Mouse (Mus musculus) limb, embryonic 13.5 days (tissue): ENCODE data around the gene Prcd. TPM values are rescaled to one million over a fixed set of nuclear protein-coding genes. Genes with fewer than 3 reads are reported as not detected.
A peak's percentile ranks its signal among the peaks of the same experiment; 100 is the strongest.
"Not testable (repeated sequence)": the region's sequence is repeated elsewhere in the genome, so short reads cannot be mapped to it uniquely, and the experiment has no call there.

Source experiments
- ATAC-seq: fragments of 200-750 bp; cut with Nextera tagmentation; 2 replicates; pipeline ENCODE4 v1.8.0; 2017; ENCODE audit warnings: low read depth, moderate number of reproducible peaks, moderate TSS enrichment; ENCODE audit not compliant: low FRiP score
- H3K27ac ChIP-seq: fragments of 300-500 bp; sonication (generic); 2 replicates; pipeline ENCODE4 v1.5.1; 2015; ENCODE audit warnings: inconsistent platforms, mild to moderate bottlenecking, moderate library complexity
- H3K27me3 ChIP-seq: fragments of 300-500 bp; sonication (generic); 2 replicates; pipeline ENCODE4 v1.6.1; 2015; ENCODE audit warnings: mild to moderate bottlenecking, inconsistent platforms
- H3K36me3 ChIP-seq: fragments of 300-500 bp; sonication (generic); 2 replicates; pipeline ENCODE4 v1.6.1; 2015; ENCODE audit warnings: inconsistent platforms, mild to moderate bottlenecking, moderate library complexity
- H3K4me1 ChIP-seq: fragments of 300-500 bp; sonication (generic); 2 replicates; pipeline ENCODE4 v1.6.1; 2015; ENCODE audit warnings: inconsistent platforms
- H3K4me2 ChIP-seq: fragments of 300-500 bp; sonication (generic); replicated peaks from 2 replicates; pipeline ENCODE4 v1.6.1; 2015; ENCODE audit warnings: inconsistent platforms, mild to moderate bottlenecking, moderate library complexity
- H3K4me3 ChIP-seq: fragments of 300-500 bp; sonication (generic); 2 replicates; pipeline ENCODE4 v1.5.1; 2015; ENCODE audit warnings: moderate library complexity, mild to moderate bottlenecking, inconsistent platforms
- H3K9ac ChIP-seq: fragments of 300-500 bp; sonication (generic); 2 replicates; pipeline ENCODE4 v1.6.1; 2015; ENCODE audit warnings: mild to moderate bottlenecking, inconsistent platforms
- H3K9me3 ChIP-seq: fragments of 300-500 bp; sonication (generic); 2 replicates; pipeline ENCODE4 v1.6.1; 2016; ENCODE audit warnings: inconsistent platforms
- WGBS: fragments of 180-500 bp; shearing (Covaris S2); methylation state at CpG from one replicate; pipeline ENCODE4 v1.1.7; 2015; 5-methylcytosine and 5-hydroxymethylcytosine counted together
- polyA plus RNA-seq: library from polyadenylated mRNA; unstranded; fragments of >200 nt; fragmentation: Nextera tagmentation; extraction: Ambion mirVana; gene quantifications from 2 replicates; pipeline ENCODE4 v1.2.1, GENCODE M21; 2015

The Prcd gene
- polyA plus RNA-seq, 1 experiment from 2014 or later, result 0.83 TPM

- H3K9ac ChIP-seq, result no peak overlapping the region
- ATAC-seq, result no peak
- 0 out of 2 replicates have a peak overlapping the region, but pooled peaks have one; percentile 78 for H3K27ac ChIP-seq
- peaks cover 42% of the 10 kb centered on the region for H3K27me3 ChIP-seq
- H3K36me3 ChIP-seq, result no peaks in the 10 kb centered on the region
- H3K9me3 ChIP-seq, result no peaks in the 10 kb centered on the region
- H3K4me1 ChIP-seq, result peaks cover 50% of the 10 kb centered on the region
- 72% methylated on average over 16 of the region's 16 CpGs for WGBS
- H3K4me3 ChIP-seq, result no peak overlapping the region
- peak overlapping the region; percentile 63; the same call in 1 of the 2 replicates for H3K4me2 ChIP-seq
These were observed 3.2 kb downstream of the Prcd start for GRCm38 (mm10) chr11:116656348-116657191.

DNA sequence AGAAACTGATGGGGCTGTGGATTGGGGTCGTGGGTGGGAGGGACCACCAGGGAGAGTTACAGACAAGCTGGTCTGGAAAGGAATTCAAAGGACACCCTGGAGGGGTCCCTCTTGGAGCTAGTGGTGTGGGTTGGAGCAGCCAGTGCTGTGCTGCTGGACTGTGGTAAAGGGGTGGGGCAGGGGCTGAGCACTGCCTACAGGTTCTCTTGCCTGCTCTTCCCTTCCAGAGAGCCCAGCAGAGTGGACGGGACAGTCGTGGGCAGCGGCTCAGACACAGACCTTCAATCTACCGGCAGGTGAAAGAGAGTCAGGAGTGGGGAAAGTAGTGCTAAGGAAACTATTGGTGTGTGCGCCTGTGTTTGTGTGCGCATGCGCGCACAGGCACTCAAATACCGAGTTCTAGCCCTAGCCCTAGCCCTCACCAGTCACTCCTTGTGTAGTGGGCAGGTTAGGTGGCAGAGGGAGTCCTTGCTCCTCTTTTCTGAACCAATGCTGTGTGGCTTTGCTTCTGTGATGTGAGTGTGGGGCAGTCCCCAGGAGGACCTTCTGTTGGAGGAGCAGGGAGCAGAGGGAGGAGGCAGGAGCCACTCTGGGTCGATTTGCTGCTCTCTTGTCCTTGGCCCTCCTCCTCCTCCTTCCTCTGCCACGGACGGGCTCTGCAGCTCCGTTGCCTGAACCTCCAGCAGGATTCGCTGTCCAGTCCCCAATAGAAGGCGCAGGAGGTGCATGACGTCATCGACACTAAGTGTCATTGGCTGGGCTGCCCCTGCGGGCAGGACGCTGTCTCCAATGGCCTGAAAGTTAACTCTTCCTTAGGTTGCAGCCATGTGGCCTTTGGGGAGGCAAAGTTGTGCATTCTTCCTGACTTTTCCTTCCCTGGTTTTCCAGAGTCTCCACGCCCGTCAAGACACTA lies 4.2 kb downstream of the Prcd start:
- Histone ChIP-seq H3K9ac (peak overlapping the region; percentile 61; the same call in 1 of the 2 replicates), H3K4me1 (peaks cover 53% of the 10 kb centered on the region), H3K4me3 (peak overlapping the region; percentile 40)

DNA sequence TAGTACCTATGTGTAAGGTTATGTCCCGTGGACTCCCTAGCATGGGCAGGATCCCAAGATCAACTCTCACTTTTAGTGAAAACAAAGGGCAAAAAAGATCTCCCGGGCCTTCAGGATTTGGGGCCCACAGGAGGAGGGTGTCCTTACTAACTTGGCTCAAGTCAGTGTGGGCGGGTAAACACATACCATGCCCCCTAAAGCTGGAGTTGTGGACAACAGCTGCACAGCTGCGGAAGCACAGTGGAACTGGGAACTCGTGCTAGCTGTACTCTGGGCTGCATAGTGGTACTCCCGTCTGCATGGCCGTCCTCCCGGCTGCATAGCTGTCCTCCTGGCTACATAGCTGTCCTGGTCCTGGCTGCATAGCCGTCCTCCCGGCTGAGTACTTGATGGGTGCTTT lies 4.9 kb downstream of the Prcd start:
- peak overlapping the region; percentile 63 for H3K4me2 ChIP-seq
- peak; percentile 42; the same call in 1 of the 2 replicates for ATAC-seq
- H3K9me3 ChIP-seq, result no peaks in the 10 kb centered on the region
- H3K4me1 ChIP-seq, result peaks cover 50% of the 10 kb centered on the region
- no peaks in the 10 kb centered on the region for H3K36me3 ChIP-seq
- 62% methylated on average over 10 of the region's 10 CpGs for WGBS
- 0 out of 2 replicates have a peak overlapping the region, but pooled peaks have one; percentile 2 for H3K9ac ChIP-seq
- H3K27ac ChIP-seq, result peak overlapping the region; percentile 75
- 0 out of 2 replicates have a peak overlapping the region, but pooled peaks have one; percentile 1 for H3K4me3 ChIP-seq
- H3K27me3 ChIP-seq, result peaks cover 42% of the 10 kb centered on the region

More for the DNA sequence above, 4.2 kb downstream of the Prcd start:
- Histone ChIP-seq H3K4me2 (peak overlapping the region; percentile 63), H3K36me3 (no peaks in the 10 kb centered on the region), H3K27ac (peak overlapping the region; percentile 78), H3K9me3 (no peaks in the 10 kb centered on the region), H3K27me3 (peaks cover 42% of the 10 kb centered on the region)
- 14% methylated on average over 22 of the region's 22 CpGs for whole genome bisulfite sequencing
- peak; percentile 82 for ATAC-seq

DNA sequence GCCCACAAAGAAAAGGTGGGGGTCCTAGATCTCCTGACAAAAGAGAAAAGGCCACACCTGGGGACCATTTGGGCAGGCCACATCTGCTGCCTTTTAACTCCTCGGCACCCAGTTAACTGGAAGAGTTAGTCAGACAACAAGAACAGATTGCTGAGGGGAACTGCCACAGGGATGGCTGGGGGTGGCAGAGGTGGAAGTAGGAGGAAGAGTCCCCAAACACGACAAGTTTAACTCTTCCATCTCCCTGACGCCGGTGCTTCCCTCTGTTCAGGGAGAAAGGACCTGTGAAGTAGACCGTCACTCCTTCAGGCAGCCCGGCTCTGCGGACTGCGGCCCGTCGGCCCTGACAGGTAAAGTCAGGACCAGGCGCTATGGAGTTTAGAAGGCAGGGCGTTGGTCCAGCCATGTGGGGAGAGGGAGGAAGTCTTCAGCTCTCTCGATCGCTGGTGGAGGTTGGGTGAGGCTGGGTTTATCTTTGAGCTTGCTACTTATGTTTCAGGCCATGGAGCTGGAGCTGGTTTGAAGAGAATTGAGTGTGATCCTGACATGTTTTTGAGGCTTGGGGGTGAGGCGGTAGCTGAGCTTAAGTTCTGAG lies 5.8 kb downstream of the Prcd start:
- peaks cover 37% of the 10 kb centered on the region for H3K27me3 ChIP-seq
- WGBS, result 73% methylated on average over 15 of the region's 15 CpGs
- H3K9ac ChIP-seq, result peak overlapping the region; percentile 25; the same call in 1 of the 2 replicates
- no peak for ATAC-seq
- H3K4me1 ChIP-seq, result peaks cover 47% of the 10 kb centered on the region
- no peak overlapping the region for H3K4me3 ChIP-seq
- H3K9me3 ChIP-seq, result no peaks in the 10 kb centered on the region
- no peak overlapping the region for H3K27ac ChIP-seq
- no peaks in the 10 kb centered on the region for H3K36me3 ChIP-seq
- H3K4me2 ChIP-seq, result no peak overlapping the region

DNA sequence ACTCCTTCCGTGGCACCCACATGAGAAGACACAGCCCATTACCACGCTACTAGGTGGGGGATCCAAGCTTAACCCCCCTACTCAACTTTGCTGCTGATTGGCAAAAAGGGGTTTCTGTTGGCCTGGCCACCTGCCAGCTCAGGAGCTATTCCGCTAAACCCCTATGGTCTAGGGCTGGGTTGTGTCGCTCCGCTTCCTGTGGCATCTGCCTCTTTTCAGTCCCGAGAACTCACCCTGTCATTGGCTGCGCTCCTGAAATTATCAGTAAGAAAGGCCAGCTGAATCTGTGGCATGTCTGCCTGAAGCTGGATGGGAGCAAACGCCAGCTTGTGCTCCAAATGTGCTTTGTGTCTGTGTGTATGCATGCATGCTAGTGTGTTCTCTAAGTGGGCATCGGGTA lies 6.8 kb downstream of the Prcd start:
- Histone ChIP-seq H3K9ac (no peak overlapping the region), H3K4me1 (peaks cover 43% of the 10 kb centered on the region), H3K36me3 (no peaks in the 10 kb centered on the region), H3K4me2 (no peak overlapping the region), H3K27me3 (peaks cover 27% of the 10 kb centered on the region), H3K4me3 (no peak overlapping the region), H3K27ac (no peak overlapping the region), H3K9me3 (no peaks in the 10 kb centered on the region)
- WGBS, result 74% methylated on average over 9 of the region's 9 CpGs
- ATAC-seq, result no peak

GRCm38 (mm10) chr11:116661291-116661947 lies 8.1 kb downstream of the Prcd start:
- Histone ChIP-seq H3K27ac (no peak overlapping the region), H3K4me1 (peaks cover 49% of the 10 kb centered on the region), H3K9ac (0 out of 2 replicates have a peak overlapping the region, but pooled peaks have one; percentile 13), H3K4me2 (no peak overlapping the region), H3K36me3 (no peaks in the 10 kb centered on the region), H3K27me3 (peaks cover 24% of the 10 kb centered on the region), H3K9me3 (no peaks in the 10 kb centered on the region), H3K4me3 (no peak overlapping the region)
- no peak for ATAC-seq
- WGBS, result 29% methylated on average over 13 of the region's 13 CpGs

DNA sequence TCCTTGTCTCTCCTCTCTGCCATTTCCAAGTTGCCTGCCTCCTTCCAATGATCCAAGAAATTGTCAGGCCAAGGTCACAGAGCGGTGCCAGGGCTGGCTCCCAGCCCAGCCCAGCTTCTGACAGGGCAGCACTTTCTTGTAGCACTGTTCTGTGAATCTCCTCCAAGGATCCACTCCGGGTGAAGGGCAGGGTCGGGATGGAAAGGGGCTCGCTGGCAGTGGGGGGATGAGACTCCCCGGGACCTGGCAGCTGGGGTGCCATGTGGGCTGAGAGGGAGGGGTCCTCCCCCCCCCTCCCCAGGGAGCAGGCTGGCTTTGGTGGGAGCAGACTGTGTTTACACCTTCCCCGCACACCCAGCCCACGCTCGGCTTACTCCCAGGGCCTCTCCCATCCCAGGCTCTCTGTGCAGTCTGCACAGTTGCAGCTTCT lies 8.6 kb downstream of the Prcd start:
- Histone ChIP-seq H3K9me3 (no peaks in the 10 kb centered on the region), H3K27ac (no peak overlapping the region), H3K9ac (peak overlapping the region; percentile 31; the same call in 1 of the 2 replicates), H3K27me3 (peaks cover 24% of the 10 kb centered on the region), H3K36me3 (no peaks in the 10 kb centered on the region), H3K4me3 (no peak overlapping the region), H3K4me2 (no peak overlapping the region), H3K4me1 (peaks cover 45% of the 10 kb centered on the region)
- 60% methylated on average over 8 of the region's 8 CpGs for WGBS
- no peak for ATAC-seq

- Histone ChIP-seq H3K4me3 (no peak overlapping the region), H3K27me3 (peaks cover 24% of the 10 kb centered on the region), H3K9ac (no peak overlapping the region), H3K36me3 (no peaks in the 10 kb centered on the region), H3K9me3 (no peaks in the 10 kb centered on the region), H3K4me2 (no peak overlapping the region), H3K27ac (no peak overlapping the region), H3K4me1 (peaks cover 40% of the 10 kb centered on the region)
- WGBS, result 69% methylated on average over 10 of the region's 10 CpGs
- no peak for ATAC-seq
These were observed 12.0 kb downstream of the Prcd start for GRCm38 (mm10) chr11:116665289-116665688.

- H3K27me3 ChIP-seq, result peaks cover 20% of the 10 kb centered on the region
- 69% methylated on average over 9 of the region's 9 CpGs for WGBS
- no peaks in the 10 kb centered on the region for H3K9me3 ChIP-seq
- H3K27ac ChIP-seq, result no peak overlapping the region
- ATAC-seq, result no peak
- no peak overlapping the region for H3K4me2 ChIP-seq
- H3K4me3 ChIP-seq, result no peak overlapping the region
- H3K9ac ChIP-seq, result no peak overlapping the region
- no peaks in the 10 kb centered on the region for H3K36me3 ChIP-seq
- H3K4me1 ChIP-seq, result peaks cover 40% of the 10 kb centered on the region
These were observed 13.2 kb downstream of the Prcd start for GRCm38 (mm10) chr11:116666566-116666965.

GRCm38 (mm10) chr11:116667012-116667411 lies 13.7 kb downstream of the Prcd start:
- WGBS, result 73% methylated on average over 5 of the region's 5 CpGs
- ATAC-seq, H3K9ac ChIP-seq, H3K4me2 ChIP-seq, H3K4me3 ChIP-seq, H3K9me3 ChIP-seq, H3K36me3 ChIP-seq, H3K27ac ChIP-seq: not testable (repeated sequence)
- H3K4me1 ChIP-seq, result peaks cover 35% of the 10 kb centered on the region
- peaks cover 15% of the 10 kb centered on the region for H3K27me3 ChIP-seq

GRCm38 (mm10) chr11:116667930-116668329 lies 14.6 kb downstream of the Prcd start:
- no peak overlapping the region for H3K4me3 ChIP-seq
- no peaks in the 10 kb centered on the region for H3K9me3 ChIP-seq
- H3K4me2 ChIP-seq, result no peak overlapping the region
- no peak overlapping the region for H3K27ac ChIP-seq
- H3K36me3 ChIP-seq, result peaks cover 1% of the 10 kb centered on the region
- peaks cover 6% of the 10 kb centered on the region for H3K27me3 ChIP-seq
- H3K4me1 ChIP-seq, result peaks cover 39% of the 10 kb centered on the region
- H3K9ac ChIP-seq, result no peak overlapping the region
- ATAC-seq, result no peak
- 79% methylated on average over 8 of the region's 8 CpGs for WGBS
